Mouse (Mus musculus) kidney, postnatal 36 days (tissue): ENCODE data around the gene Nipsnap3a.

Source experiments
- DNase-seq, 2 experiments: peaks; one replicate each; pipeline ENCODE4 v3.0.0; 2021 to 2022; ENCODE audit warnings: mixed read lengths in 2 of 2

Gene Nipsnap3a

DNA sequence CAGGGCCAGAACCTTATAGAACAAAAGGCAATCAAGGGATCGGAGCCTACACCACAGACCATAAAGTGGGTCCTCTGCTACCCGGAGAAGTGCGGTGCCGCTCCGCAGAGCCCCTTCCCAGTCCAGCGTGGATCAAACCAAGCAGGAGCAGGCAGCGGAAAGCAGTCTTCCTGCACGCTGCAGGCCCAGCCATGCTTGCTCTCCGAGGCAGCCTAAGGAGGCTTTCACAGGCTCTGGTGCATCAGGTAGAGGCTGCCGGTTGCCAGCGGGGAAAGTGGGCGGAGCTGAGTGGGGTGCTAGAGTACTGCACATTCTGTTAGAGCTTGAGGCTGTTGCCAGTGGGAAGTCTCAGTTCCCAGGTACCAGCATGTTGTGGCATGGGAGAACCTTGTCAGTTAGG is at the start of gene Nipsnap3a:
Nipsnap3a (plus strand) TSS at position 25 of the 400 bp plus-strand sequence.
- peak in 1 of 2 experiments; percentile 25 for DNase-seq

- no peak for DNase-seq
These were observed 42.4 kb upstream of the Nipsnap3a start for GRCm38 (mm10) chr4:52946665-52947064.

DNA sequence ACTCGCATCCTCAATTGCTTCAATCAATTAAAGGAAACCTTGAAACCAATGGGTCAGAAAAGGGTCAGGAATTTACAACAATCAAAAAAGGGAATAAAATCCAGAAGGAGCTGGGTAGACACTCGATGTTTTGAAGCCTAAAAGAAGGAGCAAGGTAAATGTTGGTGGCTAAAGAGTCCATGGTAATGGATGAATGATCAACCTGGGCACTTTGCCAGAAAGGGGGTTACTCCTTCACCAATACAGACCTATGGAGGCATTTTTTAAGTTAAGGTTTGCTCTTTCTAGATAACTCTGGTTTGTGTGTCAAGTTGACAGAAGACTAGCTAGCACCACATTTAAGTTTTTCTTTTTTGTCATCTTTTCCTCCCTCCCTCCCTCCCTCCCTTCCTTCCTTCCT is 40.1 kb upstream of the Nipsnap3a start:
- DNase-seq: no peak

DNA sequence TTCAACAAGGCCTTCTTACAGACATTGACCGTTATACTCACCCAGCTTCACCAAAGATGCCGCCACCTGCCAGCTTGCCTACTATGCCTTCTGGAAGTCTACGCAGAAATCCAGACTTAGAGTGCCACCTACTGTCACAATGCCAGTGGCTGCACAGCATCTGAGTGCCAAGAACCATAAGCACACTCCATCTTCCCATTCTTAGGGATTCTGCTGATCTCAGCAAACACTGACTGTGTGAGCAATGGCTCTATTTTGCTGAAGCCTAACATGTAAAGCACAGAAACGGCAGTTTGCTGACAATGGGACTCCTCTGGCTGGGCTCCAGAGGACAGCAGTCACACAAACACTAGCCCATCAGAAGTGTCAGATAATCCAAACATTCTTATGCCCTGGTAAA is 30.4 kb upstream of the Nipsnap3a start:
- peak; percentile 1 to 25 for DNase-seq

- DNase-seq: no peak
These were observed 24.8 kb upstream of the Nipsnap3a start, which contains the start of gene Olfr270 for GRCm38 (mm10) chr4:52964247-52964646. Gene Olfr270, plus strand, starts transcription at chr4:52964547.

DNA sequence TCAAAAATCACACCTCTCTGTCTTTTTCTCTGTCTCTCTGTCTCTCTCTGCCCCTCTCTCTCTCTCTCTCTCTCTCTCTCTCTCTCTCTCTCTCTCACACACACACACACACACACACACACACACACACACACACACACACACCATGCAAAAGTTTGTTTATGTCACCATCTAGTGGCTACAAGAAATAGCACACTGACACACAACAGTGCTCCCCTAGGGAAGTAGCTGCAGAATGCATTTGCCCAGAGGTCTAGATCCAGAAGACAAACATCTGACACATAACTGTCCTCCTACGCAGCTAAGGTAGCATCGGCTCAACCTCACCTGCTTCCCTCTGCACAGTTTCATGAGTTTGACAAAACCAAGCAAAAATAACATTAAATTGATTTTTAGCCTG is 3.9 kb upstream of the Nipsnap3a start:
- DNase-seq: peak; percentile 9 to 14

GRCm38 (mm10) chr4:52986266-52986665 is 2.8 kb upstream of the Nipsnap3a start:
- DNase-seq: no peak

DNA sequence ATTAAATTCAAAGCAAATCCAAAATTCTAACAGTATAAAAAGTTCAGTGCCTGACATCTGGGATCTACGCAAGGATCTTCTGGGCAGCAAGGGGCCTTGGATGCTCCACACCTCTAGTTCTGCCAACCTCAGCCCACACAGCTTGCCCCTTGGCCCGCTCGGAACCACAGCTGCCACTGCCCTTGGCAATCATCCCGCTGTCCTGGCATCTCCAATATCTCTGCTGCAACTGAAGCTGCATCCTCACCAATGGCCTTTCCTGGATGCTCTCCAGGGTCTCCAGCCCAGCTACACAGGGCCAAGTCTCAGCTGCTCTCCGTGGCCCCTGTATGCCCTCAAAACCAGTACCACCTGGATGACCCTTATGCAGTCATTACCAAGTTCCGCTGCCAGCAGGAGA is 10.4 kb downstream of the Nipsnap3a start:
- no peak for DNase-seq

- no peak for DNase-seq
These were observed 11.1 kb downstream of the Nipsnap3a start for GRCm38 (mm10) chr4:53000154-53000553.

GRCm38 (mm10) chr4:53009183-53009582 is 20.1 kb downstream of the Nipsnap3a start:
- no peak for DNase-seq

GRCm38 (mm10) chr4:53009871-53010270 is 20.8 kb downstream of the Nipsnap3a start:
- DNase-seq: no peak

GRCm38 (mm10) chr4:53011732-53012361 is 22.8 kb downstream of the Nipsnap3a start, which contains the start of gene Nipsnap3b:
Gene Nipsnap3b, plus strand, starts transcription at chr4:53011880.
- DNase-seq: peak; percentile 97 to 99

GRCm38 (mm10) chr4:53014421-53014820 is 25.3 kb downstream of the Nipsnap3a start:
- DNase-seq: no peak

GRCm38 (mm10) chr4:53015024-53015423 is 26.0 kb downstream of the Nipsnap3a start:
- no peak for DNase-seq

GRCm38 (mm10) chr4:53018392-53018791 is 29.3 kb downstream of the Nipsnap3a start:
- DNase-seq: no peak

- no peak for DNase-seq
These were observed 34.3 kb downstream of the Nipsnap3a start for GRCm38 (mm10) chr4:53023189-53023925.

- DNase-seq: no peak
These were observed 35.3 kb downstream of the Nipsnap3a start for GRCm38 (mm10) chr4:53024397-53024796.

DNA sequence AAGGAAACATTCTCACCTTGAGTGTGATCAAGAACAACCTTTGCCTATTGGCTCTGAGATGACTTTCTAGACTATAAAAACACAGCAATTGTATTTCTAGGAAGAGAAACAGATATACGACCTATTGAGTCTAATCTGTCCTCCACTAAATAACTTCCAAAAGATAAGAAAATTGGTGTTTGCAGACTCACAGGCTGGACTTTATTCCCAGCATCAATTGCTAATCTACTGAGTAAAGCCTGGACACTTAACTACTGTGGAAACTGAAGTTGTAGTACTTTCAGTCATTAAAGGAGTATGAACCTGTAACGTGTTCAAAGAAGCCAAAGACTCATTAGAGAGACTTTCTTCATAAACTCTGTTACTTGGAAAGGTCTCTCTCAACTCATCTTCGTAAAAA is 38.7 kb downstream of the Nipsnap3a start:
- DNase-seq: no peak

- DNase-seq: peak in 1 of 2 experiments; percentile 36
These were observed 41.4 kb downstream of the Nipsnap3a start for GRCm38 (mm10) chr4:53030326-53030948.

GRCm38 (mm10) chr4:53043819-53044218 is 54.7 kb downstream of the Nipsnap3a start:
- no peak for DNase-seq

- no peak for DNase-seq
These were observed 56.7 kb downstream of the Nipsnap3a start for GRCm38 (mm10) chr4:53045807-53046206.

DNA sequence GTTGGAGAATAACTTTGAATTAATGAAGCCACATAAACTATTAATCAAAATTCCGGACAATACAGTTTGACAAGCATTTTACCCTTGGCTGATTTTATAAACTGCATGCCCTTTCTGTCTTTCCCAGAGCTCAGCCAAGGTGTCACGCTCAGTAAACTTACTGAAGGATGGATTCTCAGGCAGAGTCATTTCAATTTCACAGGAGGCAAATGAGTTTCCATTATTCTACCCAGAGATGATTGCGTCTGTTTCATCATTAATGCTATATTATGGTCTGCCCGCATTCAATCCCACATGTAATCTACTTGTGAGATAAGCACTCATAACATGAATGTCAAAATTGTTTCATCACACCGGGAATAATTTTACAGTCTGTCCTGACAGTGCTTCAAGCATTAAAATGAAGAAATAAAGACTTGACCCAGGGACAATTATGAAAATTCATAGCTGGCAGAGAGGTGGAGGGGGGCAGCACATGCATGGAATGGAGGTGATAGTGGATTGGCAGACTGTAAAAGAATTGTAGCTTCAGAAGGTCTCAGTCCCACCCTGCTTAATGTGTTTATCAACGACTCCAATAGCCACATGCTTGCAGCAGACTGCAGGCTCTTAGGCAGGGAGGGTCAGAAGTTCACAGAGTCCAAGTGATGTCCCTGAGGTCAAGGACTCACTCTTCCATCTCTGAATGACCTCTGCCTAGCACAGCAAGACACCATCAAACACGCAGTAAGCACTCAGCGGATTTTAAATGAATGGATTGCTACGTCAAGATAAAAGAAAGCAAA is 57.4 kb downstream of the Nipsnap3a start:
- no peak for DNase-seq
